Mouse (Mus musculus): ENCODE results near the gene Cxcl2.

Cxcl2 gene

GRCm38 (mm10) chr5:90951475-90951874 lies 47.8 kb downstream of the Cxcl2 start:
- CTCF ChIA-PET, result no interaction called here
- POLR2A ChIA-PET, result no interaction called here

- CTCF ChIA-PET, result interaction anchor here in 1 of 4 experiments (0.6 kb wide), 1 partner anchor 69 kb away, joined by 3 read pairs; no protein-coding TSS in a partner anchor
- POLR2A ChIA-PET, result no interaction called here
Measured at GRCm38 (mm10) chr5:90952731-90953481, 49.2 kb downstream of the Cxcl2 start.
